Mouse (Mus musculus) megakaryocyte, embryonic 14.5 days (primary cell): ENCODE measurements around the gene Rimbp3.

Experiments used
- FLI1 ChIP-seq: IDR thresholded peaks from 2 replicates; pipeline ENCODE4 v1.6.1; 2012; ENCODE audit warnings: low read length, inconsistent platforms, mixed read lengths
- GATA1 ChIP-seq: IDR thresholded peaks from 3 replicates; pipeline ENCODE4 v1.6.1; 2012; ENCODE audit warnings: mixed read lengths, low read length, inconsistent platforms, borderline replicate concordance

- TF ChIP-seq GATA1 (no peak), FLI1 (no peak)
Observed at GRCm38 (mm10) chr16:17254005-17254597, 45.7 kb downstream of the Rimbp3 start.
